Mouse (Mus musculus): Measurements from ENCODE around the gene Sox21. TPM values are rescaled to one million over a fixed set of nuclear protein-coding genes. Genes with fewer than 3 reads are reported as not detected.

Sox21 gene
- polyA plus RNA-seq (2015; fragmentation: Nextera tagmentation; extraction: Ambion mirVana) = 0.72 and 0.96 TPM in 2 replicates

GRCm38 (mm10) chr14:118236886-118237289, at the start of gene Sox21:
Sox21 (minus strand) TSS chr14:118237030.
- ATAC-seq (ENCODE audit: borderline replicate concordance, extremely low read depth, low FRiP score, low TSS enrichment) = peak; percentile 85
- no peak within 1 kb of the TSS for H3K27ac ChIP-seq
- peak within 1 kb of the TSS; percentile 92 for H3K4me2 ChIP-seq
- peaks cover 32% of the 10 kb centered on the region for H3K4me1 ChIP-seq
- H3K9ac ChIP-seq = peak within 1 kb of the TSS; percentile 36; the same call in 1 of the 2 replicates
- peak within 1 kb of the TSS; percentile 48 for H3K4me3 ChIP-seq
- H3K9me3 ChIP-seq = no peaks in the 10 kb centered on the region
- H3K36me3 ChIP-seq = no peaks in the 10 kb centered on the region
- under 1% methylated on average over 34 of the region's 34 CpGs for whole genome bisulfite sequencing
- peaks cover 83% of the 10 kb centered on the region for H3K27me3 ChIP-seq

- no peaks in the 10 kb centered on the region for H3K4me1 ChIP-seq
- H3K4me3 ChIP-seq = no peak overlapping the region
- H3K27me3 ChIP-seq = no peaks in the 10 kb centered on the region
- H3K4me2 ChIP-seq = no peak overlapping the region
- 81% methylated on average over 2 of the region's 2 CpGs for WGBS
- ATAC-seq (ENCODE audit: borderline replicate concordance, extremely low read depth, low FRiP score, low TSS enrichment) = no peak
- H3K9ac ChIP-seq = no peak overlapping the region
- H3K36me3 ChIP-seq = no peaks in the 10 kb centered on the region
- H3K27ac ChIP-seq = no peak overlapping the region
- H3K9me3 ChIP-seq = no peaks in the 10 kb centered on the region
These were observed 49.3 kb upstream of the Sox21 start for GRCm38 (mm10) chr14:118286096-118286495.

- H3K9me3 ChIP-seq = no peaks in the 10 kb centered on the region
- H3K27me3 ChIP-seq = no peaks in the 10 kb centered on the region
- no peak overlapping the region for H3K4me3 ChIP-seq
- no peaks in the 10 kb centered on the region for H3K4me1 ChIP-seq
- H3K36me3 ChIP-seq = no peaks in the 10 kb centered on the region
- ATAC-seq (ENCODE audit: borderline replicate concordance, extremely low read depth, low FRiP score, low TSS enrichment) = peak; percentile 49; the same call in 1 of the 2 replicates
- 50% methylated on average over 14 of the region's 14 CpGs for WGBS
- no peak overlapping the region for H3K27ac ChIP-seq
- no peak overlapping the region for H3K4me2 ChIP-seq
- no peak overlapping the region for H3K9ac ChIP-seq
These were observed 46.1 kb upstream of the Sox21 start for GRCm38 (mm10) chr14:118282917-118283316.

GRCm38 (mm10) chr14:118282272-118282671, 45.4 kb upstream of the Sox21 start:
- no peak for ATAC-seq (ENCODE audit: borderline replicate concordance, extremely low read depth, low FRiP score, low TSS enrichment)
- WGBS = 84% methylated on average over 3 of the region's 3 CpGs
- Histone ChIP-seq H3K4me1 (no peaks in the 10 kb centered on the region), H3K4me3 (no peak overlapping the region), H3K9ac (no peak overlapping the region), H3K27ac (no peak overlapping the region), H3K36me3 (no peaks in the 10 kb centered on the region), H3K27me3 (no peaks in the 10 kb centered on the region), H3K9me3 (no peaks in the 10 kb centered on the region), H3K4me2 (no peak overlapping the region)

GRCm38 (mm10) chr14:118277704-118278498, 41.1 kb upstream of the Sox21 start:
- H3K36me3 ChIP-seq = no peaks in the 10 kb centered on the region
- H3K4me3 ChIP-seq = no peak overlapping the region
- H3K9me3 ChIP-seq = no peaks in the 10 kb centered on the region
- ATAC-seq (ENCODE audit: borderline replicate concordance, extremely low read depth, low FRiP score, low TSS enrichment) = no peak
- WGBS = 78% methylated on average over 7 of the region's 7 CpGs
- H3K4me1 ChIP-seq = no peaks in the 10 kb centered on the region; the same call in 1 of the 2 replicates
- no peak overlapping the region for H3K9ac ChIP-seq
- no peak overlapping the region for H3K27ac ChIP-seq
- H3K27me3 ChIP-seq = no peaks in the 10 kb centered on the region
- no peak overlapping the region for H3K4me2 ChIP-seq

- Histone ChIP-seq H3K4me1 (no peaks in the 10 kb centered on the region; the same call in 1 of the 2 replicates), H3K4me3 (no peak overlapping the region), H3K27me3 (no peaks in the 10 kb centered on the region), H3K9ac (no peak overlapping the region), H3K4me2 (no peak overlapping the region), H3K36me3 (no peaks in the 10 kb centered on the region), H3K9me3 (no peaks in the 10 kb centered on the region), H3K27ac (no peak overlapping the region)
- WGBS = 61% methylated on average over 6 of the region's 6 CpGs
- no peak for ATAC-seq (ENCODE audit: borderline replicate concordance, extremely low read depth, low FRiP score, low TSS enrichment)
These were observed 36.0 kb upstream of the Sox21 start for GRCm38 (mm10) chr14:118272594-118273555.

- 63% methylated on average over 4 of the region's 4 CpGs for WGBS
- H3K27ac ChIP-seq = no peak overlapping the region
- no peaks in the 10 kb centered on the region for H3K27me3 ChIP-seq
- H3K4me3 ChIP-seq = no peak overlapping the region
- ATAC-seq (ENCODE audit: borderline replicate concordance, extremely low read depth, low FRiP score, low TSS enrichment) = no peak
- H3K9ac ChIP-seq = no peak overlapping the region
- no peaks in the 10 kb centered on the region for H3K9me3 ChIP-seq
- H3K4me1 ChIP-seq = no peaks in the 10 kb centered on the region; the same call in 1 of the 2 replicates
- H3K36me3 ChIP-seq = no peaks in the 10 kb centered on the region
- no peak overlapping the region for H3K4me2 ChIP-seq
These were observed 32.0 kb upstream of the Sox21 start for GRCm38 (mm10) chr14:118268849-118269248.

GRCm38 (mm10) chr14:118266660-118267059, 29.8 kb upstream of the Sox21 start, which contains the start of gene Gm9376:
Gm9376 (plus strand) TSS chr14:118266960.
- no peak for ATAC-seq (ENCODE audit: borderline replicate concordance, extremely low read depth, low FRiP score, low TSS enrichment)
- Histone ChIP-seq H3K27me3 (no peaks in the 10 kb centered on the region), H3K36me3 (no peaks in the 10 kb centered on the region), H3K27ac (no peak within 1 kb of the TSS), H3K9me3 (no peaks in the 10 kb centered on the region), H3K4me1 (no peaks in the 10 kb centered on the region), H3K9ac (no peak within 1 kb of the TSS), H3K4me3 (no peak within 1 kb of the TSS), H3K4me2 (no peak within 1 kb of the TSS)
- WGBS = 73% methylated on average over 2 of the region's 2 CpGs

- no peaks in the 10 kb centered on the region for H3K27me3 ChIP-seq
- H3K9ac ChIP-seq = no peak overlapping the region
- no peaks in the 10 kb centered on the region for H3K4me1 ChIP-seq
- no peak overlapping the region for H3K4me3 ChIP-seq
- H3K27ac ChIP-seq = no peak overlapping the region
- no peak overlapping the region for H3K4me2 ChIP-seq
- no peaks in the 10 kb centered on the region for H3K36me3 ChIP-seq
- no peak for ATAC-seq (ENCODE audit: borderline replicate concordance, extremely low read depth, low FRiP score, low TSS enrichment)
- 90% methylated on average over 6 of the region's 6 CpGs for WGBS
- no peaks in the 10 kb centered on the region for H3K9me3 ChIP-seq
These were observed 16.6 kb upstream of the Sox21 start for GRCm38 (mm10) chr14:118253381-118253780.

- ATAC-seq (ENCODE audit: borderline replicate concordance, extremely low read depth, low FRiP score, low TSS enrichment) = no peak
These were observed 4.6 kb upstream of the Sox21 start for GRCm38 (mm10) chr14:118241416-118241815.

GRCm38 (mm10) chr14:118239351-118239750, 2.5 kb upstream of the Sox21 start:
- no peak for ATAC-seq (ENCODE audit: borderline replicate concordance, extremely low read depth, low FRiP score, low TSS enrichment)

More at GRCm38 (mm10) chr14:118241416-118241815, 4.6 kb upstream of the Sox21 start:
- no peak overlapping the region for H3K9ac ChIP-seq
- no peak overlapping the region for H3K4me3 ChIP-seq
- WGBS = 66% methylated on average over 2 of the region's 2 CpGs
- peaks cover 42% of the 10 kb centered on the region for H3K27me3 ChIP-seq
- no peak overlapping the region for H3K27ac ChIP-seq
- no peak overlapping the region for H3K4me2 ChIP-seq
- H3K4me1 ChIP-seq = peaks cover 9% of the 10 kb centered on the region
- H3K9me3 ChIP-seq = no peaks in the 10 kb centered on the region; the same call in 1 of the 2 replicates
- no peaks in the 10 kb centered on the region for H3K36me3 ChIP-seq

More at GRCm38 (mm10) chr14:118239351-118239750, 2.5 kb upstream of the Sox21 start:
- Histone ChIP-seq H3K27ac (no peak overlapping the region), H3K4me3 (no peak overlapping the region), H3K9me3 (no peaks in the 10 kb centered on the region; the same call in 1 of the 2 replicates), H3K27me3 (peaks cover 63% of the 10 kb centered on the region), H3K4me2 (no peak overlapping the region), H3K36me3 (no peaks in the 10 kb centered on the region), H3K9ac (no peak overlapping the region), H3K4me1 (peaks cover 30% of the 10 kb centered on the region)
- 8% methylated on average over 8 of the region's 8 CpGs for WGBS

All from lung, embryonic 15.5 days (tissue).